Mouse (Mus musculus) left cerebral cortex, adult 2 months (tissue): ENCODE results near the gene Ndufb2. TPM values are rescaled to one million over a fixed set of nuclear protein-coding genes. Genes with fewer than 3 reads are reported as not detected.
A peak's percentile ranks its signal among the peaks of the same experiment; 100 is the strongest.

Experiments
- DNase-seq, 2 experiments: peaks; one replicate each; pipeline ENCODE4 v3.0.0; 2021 to 2022; ENCODE audit warnings: low spot score in 2 of 2, mixed read lengths in 1 of 2; ENCODE audit errors: extremely low spot score in 1 of 2
- H3K27ac ChIP-seq: fragments of 200-600 bp; 2 replicates; pipeline ENCODE4 v1.8.1; 2022
- H3K4me3 ChIP-seq: fragments of 200-600 bp; 2 replicates; pipeline ENCODE4 v1.8.1; 2022
- CTCF ChIP-seq: fragments of 200-600 bp; IDR thresholded peaks from 2 replicates; pipeline ENCODE4 v1.8.1; 2022; ENCODE audit warnings: antibody characterized with exemption, mild to moderate bottlenecking, moderate library complexity
- intact Hi-C: fragments of 180-260 bp; cut with DNase I; formaldehyde crosslinking; loops from one replicate; pipeline ENCODE4 v1.15.1; 2025
- total RNA-seq, 2 experiments: library from RNA; stranded (reverse); gene quantifications; 2 replicates each; pipeline ENCODE4 v1.2.3; 2021

The Ndufb2 gene
- total RNA-seq, 2 experiments from 2014 or later = 162 to 183 TPM

DNA sequence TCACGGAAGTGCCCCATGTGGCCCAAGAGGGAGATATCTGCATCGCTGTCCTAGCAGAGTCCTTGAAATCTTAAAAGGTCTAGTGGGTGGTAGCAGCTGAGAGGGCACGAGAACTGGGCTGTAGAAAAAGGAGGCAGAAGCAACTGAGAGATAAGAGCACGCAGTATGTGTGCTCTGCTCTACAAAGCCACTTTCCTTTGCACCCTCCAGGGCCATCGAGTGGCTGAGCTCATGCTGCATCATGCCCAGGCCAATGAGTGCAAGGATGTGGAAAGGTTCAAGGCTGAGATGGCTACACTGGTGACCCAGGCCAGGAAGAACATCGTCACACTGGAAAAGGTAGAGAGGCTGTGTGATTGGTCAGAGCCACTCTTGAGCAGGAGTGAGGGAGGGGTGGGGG is 6.9 kb upstream of the Ndufb2 start, which contains the start of gene Gm42420:
Gene Gm42420 (plus strand): TSS at position 237 of the 400 bp plus-strand sequence.
- H3K4me3 ChIP-seq = no peak within 1 kb of the TSS
- no peak within 1 kb of the TSS for H3K27ac ChIP-seq
- DNase-seq = no peak
- TF ChIP-seq CTCF = no peak
- intact Hi-C loops = no loop called here

DNA sequence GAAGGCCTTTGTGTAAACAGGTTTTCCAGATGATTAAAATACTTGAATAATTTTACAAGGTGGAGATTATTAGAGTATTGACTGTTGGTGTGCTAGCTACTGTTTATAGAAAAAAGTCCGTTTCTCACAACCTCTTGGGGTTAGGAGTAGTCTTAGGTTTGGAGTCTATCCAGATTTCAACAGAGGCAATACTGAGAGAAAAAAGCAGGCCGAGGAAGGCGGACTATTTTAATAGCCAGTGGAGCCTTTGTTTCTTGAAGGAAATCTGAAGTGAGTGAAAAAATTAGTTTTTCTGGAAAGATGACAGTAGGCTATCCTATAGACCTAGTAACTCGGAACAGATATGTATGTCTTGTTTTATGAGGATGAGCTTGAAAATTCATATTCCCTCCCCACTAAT is 893 bp upstream of the Ndufb2 start:
- no peak overlapping the region for H3K27ac ChIP-seq
- no peak overlapping the region for H3K4me3 ChIP-seq
- TF ChIP-seq CTCF = no peak
- intact Hi-C loops = no loop called here
- no peak for DNase-seq

DNA sequence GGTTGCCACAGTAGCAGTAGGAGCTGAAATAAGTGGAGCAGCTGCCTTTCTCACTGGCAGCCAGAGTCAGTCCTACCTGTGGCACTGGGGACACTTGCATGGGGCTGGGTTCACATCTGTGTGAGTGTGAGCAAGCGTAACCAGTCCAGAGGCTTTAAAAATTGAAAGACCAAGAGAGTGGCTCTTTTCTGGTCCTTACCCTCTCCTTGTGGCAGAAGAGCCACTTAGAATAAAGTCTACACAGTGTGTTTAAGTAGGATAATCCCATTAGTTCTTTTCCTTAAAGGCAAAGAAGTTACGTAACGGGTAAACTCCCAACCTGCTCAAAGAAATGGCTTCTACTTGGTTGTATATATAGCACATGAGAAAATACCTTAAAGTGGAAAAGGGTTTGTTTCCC is 8.5 kb downstream of the Ndufb2 start:
- H3K27ac ChIP-seq = no peak overlapping the region
- intact Hi-C loops = loop anchor here (5.0 kb wide), 1 partner anchor 806 kb away; no protein-coding TSS in a partner anchor
- no peak overlapping the region for H3K4me3 ChIP-seq
- TF ChIP-seq CTCF = no peak
- DNase-seq = no peak

DNA sequence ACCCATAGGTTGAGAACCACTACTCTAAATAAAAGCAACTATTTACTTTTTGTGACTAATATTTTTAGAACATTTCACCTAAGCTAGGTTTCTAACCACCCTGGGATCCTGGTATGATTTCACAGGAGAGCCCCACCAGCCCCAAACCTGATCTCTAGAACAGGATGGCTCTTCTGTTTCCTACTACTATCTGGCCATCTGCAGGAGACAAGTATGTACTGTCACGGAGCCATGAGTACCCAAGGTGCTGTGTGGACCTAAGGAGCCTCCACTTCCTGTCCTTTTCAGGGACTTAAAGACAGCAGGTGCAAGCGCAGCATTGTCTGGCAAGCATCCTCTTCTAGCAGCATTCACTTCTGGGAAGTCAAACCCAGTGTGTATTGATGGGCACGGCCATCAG is 9.5 kb downstream of the Ndufb2 start:
- H3K4me3 ChIP-seq = no peak overlapping the region
- intact Hi-C loops = loop anchor here (5.0 kb wide), 1 partner anchor 805 kb away; no protein-coding TSS in a partner anchor
- DNase-seq = no peak
- TF ChIP-seq CTCF = no peak
- H3K27ac ChIP-seq = no peak overlapping the region

DNA sequence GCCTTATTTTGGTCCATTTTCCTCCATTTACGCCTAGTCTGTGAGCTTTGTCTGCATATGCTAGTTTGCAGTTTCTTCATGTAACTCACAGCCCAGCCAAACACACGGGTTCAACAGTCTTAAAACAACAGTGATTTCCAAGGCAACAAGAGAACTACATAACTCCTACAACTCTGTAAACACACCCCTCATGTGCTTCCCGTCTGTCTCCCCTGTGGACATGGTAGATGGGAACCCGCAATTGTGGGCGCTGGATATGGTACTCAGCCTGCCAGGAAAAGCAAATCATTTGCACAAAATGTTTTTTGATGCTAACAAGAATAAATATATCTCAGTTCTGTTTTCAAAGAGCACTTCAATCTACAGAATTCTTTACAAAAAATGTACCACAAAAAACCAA is 12.2 kb downstream of the Ndufb2 start:
- TF ChIP-seq CTCF = no peak
- intact Hi-C loops = loop anchor here (5.0 kb wide), 1 partner anchor 803 kb away; no protein-coding TSS in a partner anchor
- DNase-seq = no peak
- H3K27ac ChIP-seq = no peak overlapping the region
- H3K4me3 ChIP-seq = no peak overlapping the region

DNA sequence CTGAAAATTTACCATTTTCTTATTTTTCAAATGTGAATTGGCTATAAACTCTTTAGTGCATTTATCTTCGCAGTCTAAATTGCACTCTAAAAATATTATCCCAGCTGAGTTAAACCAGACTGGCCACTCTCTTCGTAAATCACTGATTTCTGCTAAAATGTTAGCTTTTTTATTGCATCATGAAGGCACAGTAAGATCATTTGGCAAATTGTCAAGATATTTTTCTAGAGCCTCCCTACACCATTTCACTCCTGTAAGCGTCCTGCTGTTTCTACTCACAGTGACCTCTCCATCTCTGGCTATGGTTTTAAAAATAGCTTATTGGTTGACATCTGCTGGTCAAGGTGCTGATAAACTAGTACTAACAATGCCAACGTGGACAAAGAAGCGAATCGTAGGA is 13.7 kb downstream of the Ndufb2 start:
- intact Hi-C loops = no loop called here
- no peak for DNase-seq
- peak overlapping the region; percentile 4 for H3K27ac ChIP-seq
- H3K4me3 ChIP-seq = no peak overlapping the region
- no peak for TF ChIP-seq CTCF

DNA sequence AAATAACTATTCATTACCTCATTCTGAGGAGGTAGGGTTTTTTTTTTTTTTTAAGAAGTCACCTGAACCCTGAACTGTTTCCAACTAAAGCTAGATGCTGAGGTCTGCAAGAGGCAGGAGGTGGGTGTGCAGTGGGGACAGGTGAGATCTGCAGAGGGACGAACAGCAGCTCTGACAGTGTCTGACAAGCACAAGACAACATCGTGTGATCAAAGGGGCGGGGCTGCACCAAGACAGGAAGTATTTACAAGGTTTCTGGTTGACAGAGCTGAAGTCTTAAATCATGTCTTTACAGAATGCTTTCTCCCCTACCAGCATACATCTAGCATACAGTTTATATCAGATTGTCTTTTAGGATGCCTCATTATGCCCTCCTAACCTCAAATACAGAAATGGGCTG is 14.5 kb downstream of the Ndufb2 start:
- Histone ChIP-seq H3K27ac (0 out of 2 replicates have a peak overlapping the region, but pooled peaks have one; percentile 4), H3K4me3 (no peak overlapping the region)
- no peak for TF ChIP-seq CTCF
- no peak for DNase-seq
- intact Hi-C loops = no loop called here

DNA sequence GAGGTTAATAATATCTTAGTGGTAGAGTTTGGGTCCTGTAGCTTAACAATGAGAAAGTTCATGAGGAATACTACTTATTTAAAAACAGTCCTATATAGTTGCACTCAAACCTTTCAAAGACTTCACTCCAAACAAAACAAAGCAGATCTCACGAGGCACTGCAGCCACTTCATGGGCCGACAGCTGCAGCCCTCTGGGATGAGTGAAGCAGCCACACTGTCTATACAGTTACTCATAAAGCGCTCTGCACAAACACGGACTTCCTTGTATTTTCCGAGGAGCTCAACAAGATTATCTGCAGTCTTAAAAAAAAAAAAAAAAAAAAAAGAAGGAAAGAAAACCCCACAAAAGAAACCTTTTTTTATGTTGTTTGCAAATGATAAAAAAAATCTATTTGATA is 15.0 kb downstream of the Ndufb2 start:
- H3K27ac ChIP-seq = no peak overlapping the region
- no peak overlapping the region for H3K4me3 ChIP-seq
- DNase-seq = no peak
- intact Hi-C loops = no loop called here
- no peak for TF ChIP-seq CTCF

DNA sequence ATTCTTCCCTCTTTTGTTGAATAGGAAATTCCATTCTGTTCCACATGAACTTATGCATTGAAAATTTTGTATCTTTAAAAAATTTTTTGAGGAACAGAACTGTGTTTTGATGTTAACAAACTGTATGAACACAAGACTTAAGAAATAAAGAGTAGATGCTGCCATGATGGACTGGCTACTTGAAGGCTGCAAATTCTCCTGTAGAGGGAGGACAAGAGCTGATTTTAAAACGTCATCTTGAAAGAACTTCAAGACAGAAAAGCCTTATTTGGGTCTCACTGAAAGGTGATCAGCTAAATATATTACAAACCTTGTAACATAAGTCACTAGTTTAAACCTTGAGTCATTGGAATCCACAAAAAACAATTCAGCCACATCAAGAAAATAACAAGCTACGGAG is 17.8 kb downstream of the Ndufb2 start:
- peak; percentile 49 for TF ChIP-seq CTCF
- Histone ChIP-seq H3K27ac (no peak overlapping the region), H3K4me3 (no peak overlapping the region)
- intact Hi-C loops = loop anchor here (5.0 kb wide), 1 partner anchor 172 kb away; no protein-coding TSS in a partner anchor
- no peak for DNase-seq

DNA sequence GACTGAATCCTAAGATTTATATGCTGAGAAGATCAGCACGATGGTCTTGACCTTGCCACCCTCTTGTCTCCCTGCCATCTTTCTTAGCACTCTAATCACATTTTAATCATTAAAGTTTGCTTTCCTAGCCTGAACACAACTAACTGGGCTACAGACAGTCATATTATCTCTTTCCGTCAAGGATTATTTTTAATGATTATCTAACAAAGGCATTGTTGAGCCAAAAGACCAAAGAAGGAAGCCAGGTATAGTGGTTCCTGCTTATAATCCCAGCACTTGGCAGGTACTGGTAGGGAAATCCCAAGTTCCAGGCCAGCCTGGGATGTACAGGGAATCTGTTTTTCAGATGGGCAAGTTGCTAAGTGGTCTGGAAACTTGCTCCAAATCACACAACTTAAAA is 18.9 kb downstream of the Ndufb2 start:
- Histone ChIP-seq H3K27ac (no peak overlapping the region), H3K4me3 (no peak overlapping the region)
- no peak for TF ChIP-seq CTCF
- intact Hi-C loops = loop anchor here (5.0 kb wide), 1 partner anchor 171 kb away; no protein-coding TSS in a partner anchor
- DNase-seq = no peak

Other genes starting within 250 kb of the Ndufb2 start
- 10 to 100 TPM; 68.1 to 73.1 TPM for gene Slc37a3, start 214.9 kb upstream of the Ndufb2 start, total RNA-seq
- gene Rab19, start 211.4 kb upstream of the Ndufb2 start, total RNA-seq = not detected
- gene Mkrn1, start 172.1 kb upstream of the Ndufb2 start, total RNA-seq = 100 to 1,000 TPM; 132 to 136 TPM
- gene Dennd2a, start 34.7 kb upstream of the Ndufb2 start, total RNA-seq = 10 to 100 TPM; 23.2 to 25.3 TPM
- 10 to 100 TPM; 26.6 to 29.1 TPM for gene Adck2, start 18.7 kb upstream of the Ndufb2 start, total RNA-seq
- under 1 TPM in 1 of 2 experiments, not detected in 1; 0.79 TPM for gene Gm42420, start 6.8 kb upstream of the Ndufb2 start, total RNA-seq
- gene Braf, start 132.9 kb downstream of the Ndufb2 start, total RNA-seq = 100 to 1,000 TPM; 119 to 123 TPM
- gene Mrps33, start 218.4 kb downstream of the Ndufb2 start, total RNA-seq = 100 to 1,000 TPM in 1 of 2 experiments, 10 to 100 TPM in 1; 91.5 to 104 TPM